Mouse (Mus musculus) lung, postnatal 10 days (tissue): ENCODE measurements around the gene Cep162.

Source experiments
- DNase-seq: peaks from one replicate; pipeline ENCODE4 v3.0.0; 2021

The Cep162 gene

GRCm38 (mm10) chr9:87152641-87153325, 102.6 kb downstream of the Cep162 start:
- DNase-seq = no peak

- peak; percentile 9 for DNase-seq
These were observed 107.4 kb downstream of the Cep162 start for GRCm38 (mm10) chr9:87147927-87148326.

- no peak for DNase-seq
These were observed 108.9 kb downstream of the Cep162 start for GRCm38 (mm10) chr9:87146400-87146799.

GRCm38 (mm10) chr9:87145671-87146070, 109.7 kb downstream of the Cep162 start:
- no peak for DNase-seq

GRCm38 (mm10) chr9:87145180-87145579, 110.2 kb downstream of the Cep162 start:
- DNase-seq = peak; percentile 8

GRCm38 (mm10) chr9:87144532-87144931, 110.8 kb downstream of the Cep162 start:
- peak; percentile 8 for DNase-seq

- DNase-seq = peak; percentile 46
These were observed 111.2 kb downstream of the Cep162 start, which contains the start of gene Mrap2 for GRCm38 (mm10) chr9:87144106-87144505. Gene Mrap2 (plus strand): TSS chr9:87144306.

GRCm38 (mm10) chr9:87143076-87143475, 112.3 kb downstream of the Cep162 start:
- DNase-seq = no peak
